Mouse (Mus musculus): ENCODE measurements at regions not wholly inside any gene's neighbourhood (a gene's known extent, or its start where the extent isn't known, plus 50 kb on each side); places are given as distances from the start of the nearest gene placed in this dataset.

- TF ChIP-seq POLR2A (IDR thresholded peaks at IDR 0.05; ENCODE audit: insufficient read length, low read depth) (no peak), POLR2AphosphoS2 (IDR thresholded peaks at IDR 0.05; ENCODE audit: insufficient read length, low read depth) (no peak), MYOD1 (IDR thresholded peaks at IDR 0.05; ENCODE audit: control insufficient read depth in 1 of 3, insufficient read length in 2 of 3, low read depth in 2 of 3) (no peak), MYOG (IDR thresholded peaks at IDR 0.05; ENCODE audit: control insufficient read depth in 1 of 3, insufficient read depth in 1 of 3, insufficient read length in 2 of 3, low read depth in 2 of 3) (no peak), TCF12 (IDR thresholded peaks at IDR 0.05; ENCODE audit: insufficient read depth, poor library complexity, severe bottlenecking) (no peak), MAX (IDR thresholded peaks at IDR 0.05; ENCODE audit: low read depth) (no peak), REST (IDR thresholded peaks at IDR 0.05; ENCODE audit: insufficient read depth, insufficient read length) (no peak), CEBPB (IDR thresholded peaks at IDR 0.05; ENCODE audit: insufficient read depth, poor library complexity, severe bottlenecking) (no peak), USF1 (IDR thresholded peaks at IDR 0.05; ENCODE audit: low read depth) (no peak), TCF3 (IDR thresholded peaks at IDR 0.05; ENCODE audit: insufficient read length, low read depth) (no peak)
Measured at GRCm38 (mm10) chrX:19150606-19151005, 330.5 kb downstream of the Tex13c3 start.
